Mouse (Mus musculus): ENCODE data around the gene Nkx1-2. TPM values are rescaled to one million over a fixed set of nuclear protein-coding genes. Genes with fewer than 3 reads are reported as not detected.

The Nkx1-2 gene
- not detected in 2 replicates for polyA plus RNA-seq (2015; fragmentation: Nextera tagmentation; extraction: Ambion mirVana)

GRCm38 (mm10) chr7:132599071-132599975, at the start of gene Nkx1-2:
TSS of gene Nkx1-2 (minus strand) at chr7:132599637.
- Histone ChIP-seq H3K27me3 (ENCODE audit: control insufficient read depth, insufficient read depth, low read length) (peaks cover 73% of the 10 kb centered on the region), H3K27ac (ENCODE audit: low read length) (no peak within 1 kb of the TSS), H3K4me2 (ENCODE audit: low read depth, low read length) (peak within 1 kb of the TSS; percentile 77), H3K4me1 (ENCODE audit: control insufficient read depth, insufficient read depth, low read length) (peaks cover 24% of the 10 kb centered on the region), H3K9me3 (replicated peaks; ENCODE audit: control insufficient read depth, low read length) (no peaks in the 10 kb centered on the region), H3K9ac (ENCODE audit: low read length) (0 out of 2 replicates have a peak within 1 kb of the TSS, but pooled peaks have one; percentile 47), H3K4me3 (ENCODE audit: low read length) (peak within 1 kb of the TSS; percentile 44), H3K36me3 (ENCODE audit: control insufficient read depth, insufficient read depth) (no peaks in the 10 kb centered on the region)
- WGBS = 2% methylated on average over 50 of the region's 52 CpGs
- 0 out of 2 replicates have a peak, but pooled peaks have one; percentile 25 for ATAC-seq (replicated peaks; ENCODE audit: extremely low read depth, insufficient read depth, low FRiP score)

GRCm38 (mm10) chr7:132646514-132646913, 47.1 kb upstream of the Nkx1-2 start:
- WGBS = 89% methylated on average over 1 of the region's 1 CpGs
- Histone ChIP-seq H3K4me1 (ENCODE audit: control insufficient read depth, insufficient read depth, low read length) (no peaks in the 10 kb centered on the region), H3K36me3 (ENCODE audit: control insufficient read depth, insufficient read depth) (no peaks in the 10 kb centered on the region), H3K9me3 (replicated peaks; ENCODE audit: control insufficient read depth, low read length) (no peaks in the 10 kb centered on the region), H3K27ac (ENCODE audit: low read length) (no peak overlapping the region), H3K4me3 (ENCODE audit: low read length) (no peak overlapping the region), H3K9ac (ENCODE audit: low read length) (no peak overlapping the region), H3K4me2 (ENCODE audit: low read depth, low read length) (no peak overlapping the region), H3K27me3 (ENCODE audit: control insufficient read depth, insufficient read depth, low read length) (no peaks in the 10 kb centered on the region)
- no peak for ATAC-seq (replicated peaks; ENCODE audit: extremely low read depth, insufficient read depth, low FRiP score)

GRCm38 (mm10) chr7:132644605-132645279, 45.3 kb upstream of the Nkx1-2 start:
- WGBS = 81% methylated on average over 11 of the region's 11 CpGs
- H3K4me3 ChIP-seq (ENCODE audit: low read length) = no peak overlapping the region
- H3K27ac ChIP-seq (ENCODE audit: low read length) = no peak overlapping the region
- no peak for ATAC-seq (replicated peaks; ENCODE audit: extremely low read depth, insufficient read depth, low FRiP score)
- no peaks in the 10 kb centered on the region for H3K9me3 ChIP-seq (replicated peaks; ENCODE audit: control insufficient read depth, low read length)
- H3K4me1 ChIP-seq (ENCODE audit: control insufficient read depth, insufficient read depth, low read length) = no peaks in the 10 kb centered on the region
- no peak overlapping the region for H3K9ac ChIP-seq (ENCODE audit: low read length)
- H3K4me2 ChIP-seq (ENCODE audit: low read depth, low read length) = no peak overlapping the region
- no peaks in the 10 kb centered on the region for H3K27me3 ChIP-seq (ENCODE audit: control insufficient read depth, insufficient read depth, low read length)
- no peaks in the 10 kb centered on the region for H3K36me3 ChIP-seq (ENCODE audit: control insufficient read depth, insufficient read depth)

- no peaks in the 10 kb centered on the region for H3K4me1 ChIP-seq (ENCODE audit: control insufficient read depth, insufficient read depth, low read length)
- H3K36me3 ChIP-seq (ENCODE audit: control insufficient read depth, insufficient read depth) = no peaks in the 10 kb centered on the region
- 88% methylated on average over 1 of the region's 1 CpGs for WGBS
- no peak overlapping the region for H3K27ac ChIP-seq (ENCODE audit: low read length)
- H3K9me3 ChIP-seq (replicated peaks; ENCODE audit: control insufficient read depth, low read length) = no peaks in the 10 kb centered on the region
- no peak overlapping the region for H3K4me3 ChIP-seq (ENCODE audit: low read length)
- no peak overlapping the region for H3K4me2 ChIP-seq (ENCODE audit: low read depth, low read length)
- no peaks in the 10 kb centered on the region for H3K27me3 ChIP-seq (ENCODE audit: control insufficient read depth, insufficient read depth, low read length)
- H3K9ac ChIP-seq (ENCODE audit: low read length) = no peak overlapping the region
- no peak for ATAC-seq (replicated peaks; ENCODE audit: extremely low read depth, insufficient read depth, low FRiP score)
These were observed 42.2 kb upstream of the Nkx1-2 start for GRCm38 (mm10) chr7:132641606-132642005.

GRCm38 (mm10) chr7:132640946-132641345, 41.5 kb upstream of the Nkx1-2 start:
- H3K4me1 ChIP-seq (ENCODE audit: control insufficient read depth, insufficient read depth, low read length) = no peaks in the 10 kb centered on the region
- H3K4me3 ChIP-seq (ENCODE audit: low read length) = no peak overlapping the region
- H3K27me3 ChIP-seq (ENCODE audit: control insufficient read depth, insufficient read depth, low read length) = no peaks in the 10 kb centered on the region
- WGBS = 49% methylated on average over 9 of the region's 9 CpGs
- no peak overlapping the region for H3K27ac ChIP-seq (ENCODE audit: low read length)
- no peaks in the 10 kb centered on the region for H3K9me3 ChIP-seq (replicated peaks; ENCODE audit: control insufficient read depth, low read length)
- H3K9ac ChIP-seq (ENCODE audit: low read length) = no peak overlapping the region
- H3K4me2 ChIP-seq (ENCODE audit: low read depth, low read length) = no peak overlapping the region
- H3K36me3 ChIP-seq (ENCODE audit: control insufficient read depth, insufficient read depth) = no peaks in the 10 kb centered on the region
- no peak for ATAC-seq (replicated peaks; ENCODE audit: extremely low read depth, insufficient read depth, low FRiP score)

GRCm38 (mm10) chr7:132638446-132639087, 39.1 kb upstream of the Nkx1-2 start:
- Histone ChIP-seq H3K36me3 (ENCODE audit: control insufficient read depth, insufficient read depth) (no peaks in the 10 kb centered on the region), H3K4me1 (ENCODE audit: control insufficient read depth, insufficient read depth, low read length) (no peaks in the 10 kb centered on the region), H3K9ac (ENCODE audit: low read length) (no peak overlapping the region), H3K4me2 (ENCODE audit: low read depth, low read length) (no peak overlapping the region), H3K27ac (ENCODE audit: low read length) (no peak overlapping the region), H3K4me3 (ENCODE audit: low read length) (no peak overlapping the region), H3K27me3 (ENCODE audit: control insufficient read depth, insufficient read depth, low read length) (no peaks in the 10 kb centered on the region), H3K9me3 (replicated peaks; ENCODE audit: control insufficient read depth, low read length) (no peaks in the 10 kb centered on the region)
- 56% methylated on average over 12 of the region's 12 CpGs for WGBS
- peak; percentile 79 for ATAC-seq (replicated peaks; ENCODE audit: extremely low read depth, insufficient read depth, low FRiP score)

- no peaks in the 10 kb centered on the region for H3K27me3 ChIP-seq (ENCODE audit: control insufficient read depth, insufficient read depth, low read length)
- no peak overlapping the region for H3K27ac ChIP-seq (ENCODE audit: low read length)
- H3K36me3 ChIP-seq (ENCODE audit: control insufficient read depth, insufficient read depth) = no peaks in the 10 kb centered on the region
- WGBS = 54% methylated on average over 12 of the region's 12 CpGs
- H3K4me3 ChIP-seq (ENCODE audit: low read length) = no peak overlapping the region
- no peaks in the 10 kb centered on the region for H3K4me1 ChIP-seq (ENCODE audit: control insufficient read depth, insufficient read depth, low read length)
- no peak for ATAC-seq (replicated peaks; ENCODE audit: extremely low read depth, insufficient read depth, low FRiP score)
- H3K4me2 ChIP-seq (ENCODE audit: low read depth, low read length) = no peak overlapping the region
- no peak overlapping the region for H3K9ac ChIP-seq (ENCODE audit: low read length)
- H3K9me3 ChIP-seq (replicated peaks; ENCODE audit: control insufficient read depth, low read length) = no peaks in the 10 kb centered on the region
These were observed 37.9 kb upstream of the Nkx1-2 start for GRCm38 (mm10) chr7:132637292-132637691.

- Histone ChIP-seq H3K36me3 (ENCODE audit: control insufficient read depth, insufficient read depth) (no peaks in the 10 kb centered on the region), H3K4me1 (ENCODE audit: control insufficient read depth, insufficient read depth, low read length) (peaks cover 16% of the 10 kb centered on the region), H3K27me3 (ENCODE audit: control insufficient read depth, insufficient read depth, low read length) (no peaks in the 10 kb centered on the region), H3K9ac (ENCODE audit: low read length) (no peak overlapping the region), H3K4me2 (ENCODE audit: low read depth, low read length) (no peak overlapping the region), H3K9me3 (replicated peaks; ENCODE audit: control insufficient read depth, low read length) (no peaks in the 10 kb centered on the region), H3K4me3 (ENCODE audit: low read length) (no peak overlapping the region), H3K27ac (ENCODE audit: low read length) (no peak overlapping the region)
- WGBS = 81% methylated on average over 11 of the region's 11 CpGs
- ATAC-seq (replicated peaks; ENCODE audit: extremely low read depth, insufficient read depth, low FRiP score) = no peak
These were observed 31.9 kb upstream of the Nkx1-2 start for GRCm38 (mm10) chr7:132631313-132631712.

All from heart, embryonic 16.5 days (tissue).